Mouse (Mus musculus) brain, embryonic 14.5 days (tissue): ENCODE measurements around the gene Zfp513.

Experiments
- CTCF ChIP-seq: fragments of 200-500 bp; IDR thresholded peaks from 2 replicates; pipeline ENCODE4 v1.5.1; 2012; ENCODE audit warnings: inconsistent platforms, mild to moderate bottlenecking, moderate library complexity, borderline replicate concordance; ENCODE audit not compliant: insufficient read depth, insufficient read length; ENCODE audit errors: extremely low read depth
- POLR2A ChIP-seq: fragments of 200-500 bp; IDR thresholded peaks from 2 replicates; pipeline ENCODE4 v1.6.1; 2012; ENCODE audit warnings: mild to moderate bottlenecking, inconsistent platforms, borderline replicate concordance; ENCODE audit not compliant: poor library complexity, insufficient read depth, insufficient read length, severe bottlenecking; ENCODE audit errors: extremely low read depth

DNA sequence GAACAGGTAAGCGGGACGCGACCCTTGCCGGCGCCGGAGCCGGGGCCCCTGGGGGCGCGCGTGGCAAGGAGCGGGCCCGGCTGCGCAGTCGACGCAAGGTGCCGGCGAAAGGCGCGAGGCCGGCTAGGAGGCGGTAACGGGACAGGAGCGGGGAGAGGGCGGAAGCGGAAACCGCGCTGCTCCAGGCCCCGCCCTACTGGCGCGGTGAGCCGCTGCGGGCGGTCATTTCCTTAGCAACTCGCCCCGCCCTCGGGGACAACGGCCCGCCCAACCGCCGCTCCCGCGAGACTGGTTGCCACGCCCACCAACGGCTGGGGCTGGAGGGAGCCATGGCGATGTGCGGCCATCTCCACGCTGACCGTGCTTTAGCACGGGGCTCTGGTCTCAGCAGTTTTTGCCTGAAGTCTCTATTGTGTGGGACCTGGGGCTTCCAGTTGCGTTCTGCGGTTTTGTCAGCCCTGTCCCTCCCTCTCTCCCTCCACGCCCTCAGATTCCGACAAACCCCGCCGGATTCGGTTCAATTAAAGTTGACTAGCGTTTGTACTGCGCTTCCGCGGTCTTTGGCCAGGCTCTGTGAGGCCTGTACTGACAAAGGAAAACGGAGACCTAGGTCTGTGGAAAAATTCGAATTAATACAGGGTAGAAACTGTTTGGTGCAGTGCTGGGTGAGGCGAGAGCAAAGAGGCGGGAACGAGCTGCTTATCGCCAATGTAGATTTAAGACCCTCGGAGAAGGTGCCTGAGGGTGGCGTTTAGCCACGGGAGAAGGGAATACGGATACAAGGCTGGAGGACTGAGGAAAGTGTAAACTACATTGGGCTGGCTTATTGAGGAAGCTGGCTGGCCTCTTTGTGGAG lies 18.6 kb upstream of the Zfp513 start, which contains the start of gene Ppm1g:
- TF ChIP-seq CTCF (no peak), POLR2A (peak; percentile 96)
